Mouse (Mus musculus): ENCODE measurements at regions not wholly inside any gene's neighbourhood (a gene's known extent, or its start where the extent isn't known, plus 50 kb on each side); places are given as distances from the start of the nearest gene placed in this dataset.

GRCm38 (mm10) chr2:47139435-47139834, 1674.5 kb upstream of the Acvr2a start:
- Histone ChIP-seq H3K4me1 (ENCODE audit: control insufficient read depth in 1 of 2, insufficient read depth in 2 of 2) (no peaks in the 10 kb centered on the region), H3K9ac (ENCODE audit: insufficient read depth, low read depth) (no peak overlapping the region), H3K79me2 (replicated peaks; ENCODE audit: control insufficient read depth, extremely low read depth, insufficient read depth, poor library complexity, severe bottlenecking) (no peaks in the 10 kb centered on the region), H3K36me3 (replicated peaks in 1 of 2; ENCODE audit: control insufficient read depth in 1 of 2, insufficient read depth in 1 of 2, low read length in 1 of 2) (no peaks in the 10 kb centered on the region), H3K27ac (ENCODE audit: insufficient read depth, low read depth) (no peak overlapping the region), H3K4me2 (ENCODE audit: insufficient read depth, low read depth, poor library complexity, severe bottlenecking) (no peak overlapping the region), H3K4me3 (replicated peaks in 1 of 3; ENCODE audit: low read depth in 2 of 3, low read length in 2 of 3, poor library complexity in 1 of 3) (no peak overlapping the region), H3K9me3 (replicated peaks; ENCODE audit: low read length) (no peaks in the 10 kb centered on the region), H3K27me3 (replicated peaks) (no peaks in the 10 kb centered on the region)
- in situ Hi-C loops (cut with MboI; ENCODE audit: low pct_ligation_motif_present, low pct_unique_long_range_greater_than_20kb, low sequenced_read_pairs) (no loop called here), dilution Hi-C loops (cut with MboI; ENCODE audit: extremely low pct_ligation_motif_present, extremely low pct_unique_long_range_greater_than_20kb, low sequenced_read_pairs) (no loop called here)
- DNase-seq (ENCODE audit: extremely low read depth): no peak
- no peak for TF ChIP-seq MAFK (IDR thresholded peaks at IDR 0.05; ENCODE audit: insufficient replicate concordance, low read length)
- no peak for TF ChIP-seq SMC3 (IDR thresholded peaks at IDR 0.05; ENCODE audit: low read depth, low read length)
- TF ChIP-seq TCF12 (IDR thresholded peaks at IDR 0.05; ENCODE audit: low read depth, low read length): no peak
- no peak for TF ChIP-seq ETS1 (conservative IDR thresholded peaks at IDR 0.05; ENCODE audit: low read depth, low read length)
- TF ChIP-seq CHD2 (IDR thresholded peaks at IDR 0.05; ENCODE audit: low read length): no peak
- no peak for TF ChIP-seq ELF1 (IDR thresholded peaks at IDR 0.05; ENCODE audit: low read depth, low read length)

GRCm38 (mm10) chr2:47184067-47184802, 1629.7 kb upstream of the Acvr2a start:
- Histone ChIP-seq H3K4me1 (ENCODE audit: control insufficient read depth in 1 of 2, insufficient read depth in 2 of 2) (no peaks in the 10 kb centered on the region), H3K27me3 (replicated peaks) (no peaks in the 10 kb centered on the region), H3K36me3 (replicated peaks in 1 of 2; ENCODE audit: control insufficient read depth in 1 of 2, insufficient read depth in 1 of 2, low read length in 1 of 2) (no peaks in the 10 kb centered on the region), H3K27ac (ENCODE audit: insufficient read depth, low read depth) (no peak overlapping the region), H3K4me2 (ENCODE audit: insufficient read depth, low read depth, poor library complexity, severe bottlenecking) (no peak overlapping the region), H3K9ac (ENCODE audit: insufficient read depth, low read depth) (no peak overlapping the region), H3K79me2 (replicated peaks; ENCODE audit: control insufficient read depth, extremely low read depth, insufficient read depth, poor library complexity, severe bottlenecking) (no peaks in the 10 kb centered on the region), H3K9me3 (replicated peaks; ENCODE audit: low read length) (no peaks in the 10 kb centered on the region), H3K4me3 (replicated peaks in 1 of 3; ENCODE audit: low read depth in 2 of 3, low read length in 2 of 3, poor library complexity in 1 of 3) (no peak overlapping the region)
- no peak for DNase-seq (ENCODE audit: extremely low read depth)
- dilution Hi-C loops (cut with MboI; ENCODE audit: extremely low pct_ligation_motif_present, extremely low pct_unique_long_range_greater_than_20kb, low sequenced_read_pairs): no loop called here
- in situ Hi-C loops (cut with MboI; ENCODE audit: low pct_ligation_motif_present, low pct_unique_long_range_greater_than_20kb, low sequenced_read_pairs): no loop called here
- TF ChIP-seq SIN3A (IDR thresholded peaks at IDR 0.05; ENCODE audit: low read length): no peak
- no peak for TF ChIP-seq SMC3 (IDR thresholded peaks at IDR 0.05; ENCODE audit: low read depth, low read length)
- no peak for TF ChIP-seq MEF2A (IDR thresholded peaks at IDR 0.05; ENCODE audit: borderline replicate concordance, low read depth, low read length)
- TF ChIP-seq GABPA (IDR thresholded peaks at IDR 0.05; ENCODE audit: insufficient replicate concordance, low read depth, low read length): no peak
- no peak for TF ChIP-seq ELF1 (IDR thresholded peaks at IDR 0.05; ENCODE audit: low read depth, low read length)
- no peak for TF ChIP-seq NELFE (IDR thresholded peaks at IDR 0.05; ENCODE audit: low read depth, low read length)
- TF ChIP-seq UBTF (IDR thresholded peaks at IDR 0.05; ENCODE audit: low read depth, low read length): no peak
- no peak for TF ChIP-seq JUN (IDR thresholded peaks at IDR 0.05; ENCODE audit: insufficient read depth, low read depth, low read length)
- TF ChIP-seq USF1 (IDR thresholded peaks at IDR 0.05; ENCODE audit: low read depth, low read length): no peak
- TF ChIP-seq ZC3H11A (IDR thresholded peaks at IDR 0.05; ENCODE audit: low read depth, low read length): no peak
- TF ChIP-seq CTCF (conservative IDR thresholded peaks at IDR 0.05 in 1 of 2, IDR thresholded peaks at IDR 0.05 in 1 of 2; ENCODE audit: low read depth in 2 of 2, low read length in 2 of 2): no peak
- no peak for TF ChIP-seq NRF1 (IDR thresholded peaks at IDR 0.05; ENCODE audit: low read depth, low read length)
- no peak for TF ChIP-seq KAT2A (IDR thresholded peaks at IDR 0.05; ENCODE audit: insufficient replicate concordance, low read length)
- TF ChIP-seq BHLHE40 (IDR thresholded peaks at IDR 0.05; ENCODE audit: low read depth, low read length): no peak
- no peak for TF ChIP-seq POLR2A (IDR thresholded peaks at IDR 0.05; ENCODE audit: low read depth, low read length)
- TF ChIP-seq MAX (IDR thresholded peaks at IDR 0.05; ENCODE audit: low read length): no peak
